Mouse (Mus musculus): ENCODE measurements around the gene Cxxc4.
"Not testable (repeated sequence)": the region's sequence is repeated elsewhere in the genome, so short reads cannot be mapped to it uniquely, and the experiment has no call there.

Gene Cxxc4

DNA sequence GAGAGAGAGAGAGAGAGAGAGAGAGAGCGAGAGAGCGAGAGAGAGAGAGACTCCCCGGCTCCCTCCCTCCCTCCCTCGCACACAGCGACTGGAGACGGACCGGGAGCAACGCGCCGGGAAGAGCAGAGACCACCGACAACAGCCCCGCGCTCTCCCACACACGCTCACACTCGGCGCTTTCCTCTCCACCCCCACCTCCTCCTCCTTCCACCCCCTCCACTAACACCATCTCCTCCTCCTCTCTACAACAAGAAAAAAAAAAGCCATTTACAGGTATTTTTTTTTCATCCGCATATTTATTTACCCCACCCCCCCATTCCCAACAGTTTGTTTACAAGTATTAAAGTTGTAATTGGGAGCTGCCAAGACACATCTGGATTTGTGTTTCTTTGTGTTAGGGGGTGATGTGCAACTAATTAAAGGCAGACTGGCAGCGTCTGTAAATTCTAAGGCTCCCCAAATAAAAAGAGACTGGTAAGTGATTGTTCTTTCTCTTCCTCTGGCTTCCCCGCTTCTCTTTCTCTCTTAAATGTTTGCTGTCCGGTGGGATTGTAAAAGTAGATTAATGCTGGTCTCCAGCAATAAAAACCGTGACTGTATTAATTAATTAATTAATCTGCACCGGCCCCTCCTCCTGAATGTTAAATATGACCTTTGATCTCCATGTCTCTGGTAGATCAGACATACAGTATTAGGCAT lies at the start of gene Cxxc4:
Cxxc4 (plus strand) TSS at position 71 of the 699 bp plus-strand sequence.
- no peak for DNase-seq (ENCODE audit: low spot score)

DNA sequence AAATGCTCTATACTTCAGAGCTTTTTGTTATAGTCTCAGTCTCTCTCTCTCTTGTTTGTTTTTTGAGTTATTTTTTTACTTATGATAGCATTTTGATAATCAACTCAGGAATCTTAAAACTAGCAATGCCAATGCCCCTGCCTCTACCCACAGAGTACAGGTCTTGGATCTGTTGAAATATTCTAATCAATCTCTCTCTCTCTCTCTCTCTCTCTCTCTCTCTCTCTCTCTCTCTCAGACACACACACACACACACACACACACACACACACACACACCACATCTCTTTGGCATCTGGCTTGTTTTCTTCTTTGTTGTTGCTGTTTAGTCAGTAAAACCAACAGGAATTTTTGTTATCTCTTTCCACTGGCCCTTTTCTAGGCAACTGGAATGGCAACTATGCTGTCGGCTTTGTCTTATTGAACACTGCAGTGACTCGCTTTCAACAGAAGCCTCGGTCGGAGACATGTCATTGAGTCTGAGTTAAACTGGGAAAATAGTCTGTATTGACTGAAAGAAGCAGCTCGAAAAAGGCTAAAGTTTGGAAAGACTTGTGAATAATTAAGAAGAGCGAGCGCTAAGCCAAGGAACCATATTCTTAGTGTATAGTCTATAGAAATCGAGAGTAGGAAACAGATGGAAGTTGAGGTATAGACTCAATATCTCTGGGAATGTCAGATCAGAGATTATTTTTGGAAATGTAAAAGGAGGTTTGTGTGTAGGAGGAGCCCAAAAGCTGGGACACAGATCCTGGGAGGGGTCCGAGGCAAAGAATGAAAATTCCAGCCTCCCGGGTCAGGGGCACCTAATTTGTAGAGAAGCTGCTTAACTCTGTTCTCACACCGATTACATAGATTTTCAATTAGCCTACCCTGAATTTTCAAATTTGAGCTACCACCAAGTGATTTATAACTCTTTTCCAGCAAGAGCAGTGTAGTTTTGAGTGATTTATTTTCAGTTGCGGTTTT lies 47.0 kb upstream of the Cxxc4 start:
- DNase-seq (ENCODE audit: low spot score): no peak

DNA sequence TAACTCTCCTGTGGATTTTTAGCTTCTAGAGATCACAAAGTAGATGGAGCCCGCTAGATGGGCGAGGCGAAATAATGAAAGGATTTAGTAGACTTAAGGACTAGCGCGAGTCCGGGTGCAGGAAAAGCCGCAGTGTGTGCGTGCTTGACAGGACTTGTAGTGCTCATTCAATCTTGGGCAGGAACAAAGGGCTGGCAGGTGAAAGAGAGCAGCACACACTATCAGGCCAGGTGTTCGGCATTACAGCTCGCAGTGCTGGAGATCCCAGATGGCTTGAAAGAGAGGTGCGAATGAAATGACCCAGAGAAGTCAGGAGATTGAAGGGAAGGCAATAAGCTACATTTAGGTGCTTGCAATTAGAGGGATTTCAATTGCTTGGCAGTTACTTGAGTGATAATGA lies 46.2 kb upstream of the Cxxc4 start:
- no peak for DNase-seq (ENCODE audit: low spot score)

DNA sequence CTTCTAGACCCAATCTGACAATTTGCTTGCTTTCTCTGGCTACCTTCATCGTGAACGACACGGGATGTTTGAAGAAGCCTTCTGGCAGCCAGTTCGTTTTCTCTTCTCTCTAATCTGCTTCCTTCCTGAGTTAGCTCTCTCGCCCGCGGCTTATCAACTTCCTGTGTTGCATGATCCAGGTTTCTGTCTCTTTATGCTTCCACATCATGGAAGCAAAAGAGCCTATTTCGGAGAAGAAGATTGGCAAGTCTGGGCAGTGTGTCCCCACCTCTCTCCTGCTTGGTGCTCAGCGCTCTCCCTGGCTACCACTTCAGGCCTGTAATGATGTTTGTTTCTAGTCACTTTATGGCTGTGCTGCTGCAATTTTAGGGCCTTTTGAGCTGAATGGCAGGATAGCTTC lies 36.4 kb upstream of the Cxxc4 start:
- DNase-seq (ENCODE audit: low spot score): no peak

DNA sequence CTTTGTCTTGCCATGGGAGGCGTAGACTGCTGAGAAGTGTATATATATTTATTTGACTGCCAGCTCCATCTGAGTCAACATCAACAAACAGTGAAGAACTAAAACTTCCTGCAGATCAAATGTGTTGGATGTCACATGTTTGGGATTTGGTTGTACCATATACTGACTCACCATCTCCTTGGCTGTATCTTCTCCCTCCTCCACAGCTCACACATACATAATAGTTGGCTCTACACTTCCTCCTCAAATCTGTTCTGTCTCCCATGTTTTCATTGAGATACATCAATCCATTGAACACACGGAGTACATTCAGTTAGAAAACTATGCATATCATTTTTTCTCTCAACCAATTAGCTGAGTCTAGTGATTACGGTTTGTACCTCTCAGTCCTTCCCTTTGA lies 29.7 kb upstream of the Cxxc4 start:
- DNase-seq (ENCODE audit: low spot score): no peak

DNA sequence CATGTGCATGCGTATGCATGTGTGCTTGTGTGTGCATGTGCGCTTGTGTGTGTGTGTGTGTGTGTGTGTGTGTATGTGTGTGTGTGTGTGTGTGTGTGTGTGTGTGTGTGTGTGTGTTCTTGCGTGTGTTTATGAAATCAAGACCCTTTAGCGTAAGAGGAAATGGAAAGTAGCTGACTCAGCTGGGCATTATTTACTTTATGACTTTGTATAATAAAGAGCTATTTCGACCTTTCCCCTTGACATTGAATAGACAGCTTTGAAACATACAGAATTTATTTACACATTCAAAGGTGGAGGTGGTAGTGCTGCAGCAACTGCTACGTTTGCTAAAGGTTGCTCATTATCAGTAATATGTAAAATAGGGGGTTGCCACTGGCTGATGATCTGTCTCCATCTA lies 25.3 kb upstream of the Cxxc4 start:
- no peak for DNase-seq (ENCODE audit: low spot score)

DNA sequence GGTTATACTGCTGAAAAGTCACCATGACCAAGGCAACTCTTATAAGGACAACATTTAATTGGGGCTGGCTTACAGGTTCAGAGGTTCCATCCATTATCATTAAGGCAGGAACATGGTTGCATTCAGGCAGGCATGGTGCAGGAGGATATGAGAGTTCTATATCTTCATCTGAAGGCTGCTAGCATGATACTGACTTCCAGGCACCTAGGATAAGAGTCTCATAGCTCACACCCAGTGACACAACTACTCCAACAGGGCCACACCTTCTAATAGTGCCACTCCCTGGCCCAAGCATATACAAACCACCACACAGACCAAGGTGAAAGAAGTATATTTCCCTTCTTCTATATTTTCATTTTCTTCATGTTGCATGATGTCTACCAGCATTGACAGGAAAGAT lies 16.4 kb upstream of the Cxxc4 start:
- not testable (repeated sequence) for DNase-seq (ENCODE audit: low spot score)

DNA sequence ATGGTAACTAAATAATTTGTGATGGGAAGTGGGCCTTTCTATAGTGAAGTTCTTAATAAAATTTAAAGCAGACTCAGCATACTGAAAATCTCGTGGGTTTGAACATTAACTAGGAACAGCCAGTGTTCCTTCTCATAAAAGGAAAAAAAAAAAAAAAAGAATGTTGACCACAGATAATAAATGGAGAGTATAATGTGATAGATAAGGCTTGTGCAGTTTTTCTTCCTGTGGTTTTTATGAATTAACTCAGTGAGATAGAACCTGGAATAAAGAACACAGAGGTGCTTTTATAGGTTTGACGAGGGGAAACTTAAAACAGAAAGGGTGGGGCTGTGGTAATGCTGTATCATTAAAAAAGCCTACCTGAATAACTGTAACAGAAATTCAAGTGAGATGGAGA lies 15.3 kb upstream of the Cxxc4 start:
- no peak for DNase-seq (ENCODE audit: low spot score)

DNA sequence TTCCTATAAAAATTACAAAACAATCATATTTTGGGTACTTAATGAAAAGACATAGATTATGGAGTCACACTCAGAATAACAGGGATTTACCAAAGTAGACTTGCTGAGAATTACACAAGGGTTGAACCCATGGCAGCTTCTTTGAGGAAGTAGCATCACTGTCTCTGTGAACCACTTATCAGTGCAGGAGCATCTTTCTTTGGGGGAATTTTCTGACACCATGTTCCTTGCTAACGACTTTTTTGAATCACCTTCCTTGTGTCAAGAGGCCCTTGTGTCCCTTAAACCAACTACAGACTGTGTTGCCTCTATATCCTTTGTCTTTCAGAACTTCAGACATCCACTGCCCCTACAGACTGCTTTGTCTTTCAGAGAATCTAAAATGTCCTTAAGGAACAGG lies 13.7 kb upstream of the Cxxc4 start:
- no peak for DNase-seq (ENCODE audit: low spot score)

DNA sequence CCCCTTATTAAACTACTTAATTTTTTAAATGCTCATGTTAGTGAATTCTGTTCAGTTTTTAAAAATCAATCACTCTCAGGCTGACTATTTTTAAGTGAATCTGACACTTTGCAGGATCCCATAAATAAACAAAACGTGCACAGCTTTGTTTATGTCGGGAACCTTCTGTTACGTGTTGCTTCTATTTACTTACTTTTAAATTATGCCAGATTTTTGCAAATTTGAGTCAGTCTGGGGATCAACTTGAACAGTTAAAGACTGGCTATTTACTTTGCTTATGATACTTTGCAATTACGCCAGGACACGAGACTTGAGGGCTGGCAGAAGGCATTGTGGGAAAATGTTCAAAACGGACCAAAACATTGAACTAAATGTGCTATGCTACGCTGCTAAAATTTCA lies 12.3 kb upstream of the Cxxc4 start:
- no peak for DNase-seq (ENCODE audit: low spot score)

DNA sequence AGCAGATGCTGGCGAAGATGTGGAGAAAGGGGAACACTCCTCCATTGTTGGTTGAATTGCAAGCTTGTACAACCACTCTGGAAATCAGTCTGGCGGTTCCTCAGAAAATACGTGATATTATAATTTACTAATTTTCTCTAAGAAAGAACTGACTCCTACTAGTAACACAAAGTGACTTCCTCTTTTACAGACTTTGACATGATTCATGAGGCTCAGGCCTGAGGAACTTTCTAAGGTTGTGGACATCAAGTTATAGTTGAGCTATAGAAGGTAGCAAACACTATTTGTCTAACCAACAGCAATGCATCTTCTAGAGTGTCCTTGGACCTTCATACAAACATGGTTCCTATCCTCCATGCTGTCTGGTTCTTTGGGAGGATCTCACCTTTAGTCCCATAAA lies 10.4 kb upstream of the Cxxc4 start:
- no peak for DNase-seq (ENCODE audit: low spot score)

DNA sequence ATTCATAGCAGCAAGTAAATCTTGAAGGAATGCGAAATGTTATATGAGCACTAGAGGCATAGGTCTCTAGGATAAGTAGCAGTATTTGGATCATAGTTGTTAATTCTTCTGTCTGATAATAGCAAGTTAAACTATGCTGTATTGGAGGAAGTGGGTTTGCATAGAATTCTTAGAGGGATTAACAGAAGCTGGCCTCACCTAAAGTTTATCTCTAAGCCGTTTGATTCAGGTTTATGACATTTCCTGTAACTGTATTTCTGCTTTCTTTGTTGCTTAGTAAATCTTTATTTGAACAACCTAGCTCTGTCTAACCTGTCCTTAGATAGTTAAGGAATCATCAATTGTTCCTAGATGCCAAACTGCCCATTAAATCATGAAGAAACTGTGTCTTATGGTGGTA lies 3.5 kb upstream of the Cxxc4 start:
- no peak for DNase-seq (ENCODE audit: low spot score)

DNA sequence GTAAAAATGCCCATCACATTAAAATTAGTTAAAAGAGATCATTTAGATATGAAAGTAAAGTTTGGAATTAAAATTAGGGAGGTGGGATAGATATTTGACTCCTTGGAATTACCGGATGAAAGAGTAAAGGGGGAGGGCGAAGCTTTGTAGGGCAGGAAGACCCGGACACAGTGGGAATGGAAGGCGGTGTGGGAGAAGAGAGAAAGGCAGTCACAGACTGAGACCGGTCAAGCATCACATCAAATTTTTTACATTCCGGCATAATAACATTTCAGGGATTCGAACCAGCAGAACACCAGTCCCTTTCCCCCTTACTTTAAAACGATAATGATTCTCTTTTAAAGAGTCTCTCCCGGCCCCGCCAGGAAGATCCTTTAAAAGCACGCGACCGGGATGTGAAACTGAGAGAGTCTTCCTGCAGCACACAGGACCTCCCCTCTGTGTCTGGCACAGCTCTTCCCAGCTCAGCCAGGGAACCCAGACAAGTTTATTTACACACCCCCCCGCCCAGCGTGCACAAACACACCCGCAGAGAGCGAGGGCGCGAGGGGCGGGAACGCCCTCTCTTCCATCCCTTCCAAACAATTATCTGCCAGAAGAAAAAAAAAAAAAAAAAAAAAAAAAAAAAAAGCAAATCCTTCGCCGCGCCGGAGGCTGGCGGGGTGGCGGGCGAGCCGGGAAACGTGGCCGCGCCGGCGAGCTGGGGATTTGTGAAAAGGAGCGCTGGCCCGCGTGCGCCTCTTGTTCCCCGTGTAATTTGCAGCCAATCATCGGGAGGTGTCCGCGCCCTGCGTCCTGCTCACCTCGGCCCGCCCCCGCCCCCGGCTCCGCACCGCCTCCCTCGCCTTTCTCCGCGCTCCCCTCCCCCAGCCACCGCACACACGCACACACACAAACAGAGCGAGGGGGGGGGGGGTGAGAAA lies 532 bp upstream of the Cxxc4 start:
- no peak for DNase-seq (ENCODE audit: low spot score)

DNA sequence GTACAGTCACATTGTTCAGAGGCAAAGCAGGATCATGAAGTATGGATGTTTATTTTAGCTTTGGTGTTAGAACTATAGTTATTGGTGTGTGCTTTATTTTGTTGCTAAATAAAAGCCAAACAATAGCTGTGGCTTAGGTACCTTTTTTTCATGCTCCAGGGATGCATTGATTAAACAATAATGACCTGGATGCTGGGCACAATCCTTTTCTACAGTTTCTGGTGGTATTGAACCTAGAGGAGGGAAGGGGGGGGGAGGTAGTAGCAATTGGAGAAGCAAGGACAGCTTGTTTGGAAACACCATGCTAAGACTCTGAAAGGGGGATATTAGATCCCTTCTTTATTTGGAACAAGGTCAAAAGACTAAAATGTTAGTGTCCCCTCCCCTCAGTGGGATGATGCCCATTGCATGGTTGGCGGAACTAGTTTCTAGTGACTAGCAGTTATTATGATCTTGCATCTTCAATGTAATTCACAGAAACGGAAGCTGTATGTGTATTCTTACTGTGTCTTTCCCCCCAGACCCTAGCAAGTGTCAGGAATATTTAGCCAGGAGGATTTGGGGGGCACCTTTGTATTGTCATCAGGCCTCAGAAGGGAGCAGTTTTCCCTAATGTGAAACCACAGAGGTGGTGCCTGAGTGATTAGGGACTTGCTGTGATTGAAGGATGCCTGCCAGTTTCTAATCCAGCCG lies 975 bp downstream of the Cxxc4 start:
- no peak for DNase-seq (ENCODE audit: low spot score)

DNA sequence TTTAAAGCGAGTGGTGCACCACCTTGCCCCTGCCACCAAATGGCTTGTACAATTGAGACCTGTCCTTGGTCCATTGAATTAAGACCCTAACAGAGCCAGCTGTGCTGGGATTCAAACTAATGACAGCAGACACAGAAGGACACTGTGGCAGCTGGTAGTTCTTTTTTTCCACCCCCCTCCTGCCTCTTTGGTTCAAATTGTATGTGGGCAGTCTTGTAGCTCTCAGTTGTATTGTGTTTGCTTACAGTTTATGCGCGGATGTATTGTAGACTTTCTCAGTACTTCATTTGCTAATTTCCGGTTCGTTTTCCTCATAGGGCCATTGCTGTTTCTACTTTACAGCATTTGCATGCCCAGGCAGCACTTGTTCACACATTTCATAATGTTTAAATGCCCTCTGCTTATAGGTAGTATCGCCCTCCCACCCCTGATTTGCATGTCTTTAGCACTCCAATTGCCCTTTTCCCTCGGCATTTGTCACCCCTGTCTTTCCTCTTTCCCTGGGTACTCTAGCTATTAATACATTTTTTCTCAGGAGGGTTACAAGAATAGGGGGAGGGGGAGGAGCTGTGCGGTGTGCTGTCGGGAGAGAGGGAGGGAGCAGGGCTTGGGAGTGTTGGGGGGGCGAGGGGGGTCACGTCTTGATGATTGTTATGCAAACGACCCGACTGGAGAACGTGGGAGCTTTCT lies 2.5 kb downstream of the Cxxc4 start:
- no peak for DNase-seq (ENCODE audit: low spot score)

DNA sequence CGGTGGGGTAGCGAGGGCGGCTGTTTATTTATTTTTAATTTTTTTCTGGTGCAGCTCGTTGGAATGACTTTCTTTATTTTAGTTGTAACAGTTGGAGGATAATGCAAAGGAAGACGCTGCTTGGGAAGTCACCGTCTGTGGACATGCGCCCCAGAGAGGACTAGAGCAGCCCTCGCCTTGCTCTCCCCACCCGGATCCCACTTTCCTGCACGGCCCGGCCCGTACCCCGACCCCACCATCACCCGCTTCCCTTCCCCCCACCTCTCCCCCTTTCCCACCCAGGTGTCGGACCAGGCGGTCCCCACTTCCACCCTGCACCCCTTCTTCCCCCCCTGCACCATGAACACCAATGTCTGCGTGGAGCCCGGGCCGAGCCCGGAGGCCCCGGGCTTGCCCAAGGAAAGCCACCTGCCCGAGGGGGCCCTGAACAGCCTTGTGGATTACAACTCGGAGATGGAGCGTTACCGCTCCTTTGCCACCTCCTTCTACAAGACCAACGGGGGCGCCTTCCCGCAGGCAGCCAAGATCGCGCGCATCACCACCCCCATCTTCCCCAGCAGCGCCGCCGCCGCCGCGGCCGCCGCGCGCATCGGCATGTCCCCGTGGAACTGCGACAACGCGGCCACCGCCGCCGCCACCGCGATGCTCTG lies 3.2 kb downstream of the Cxxc4 start:
- no peak for DNase-seq (ENCODE audit: low spot score)

DNA sequence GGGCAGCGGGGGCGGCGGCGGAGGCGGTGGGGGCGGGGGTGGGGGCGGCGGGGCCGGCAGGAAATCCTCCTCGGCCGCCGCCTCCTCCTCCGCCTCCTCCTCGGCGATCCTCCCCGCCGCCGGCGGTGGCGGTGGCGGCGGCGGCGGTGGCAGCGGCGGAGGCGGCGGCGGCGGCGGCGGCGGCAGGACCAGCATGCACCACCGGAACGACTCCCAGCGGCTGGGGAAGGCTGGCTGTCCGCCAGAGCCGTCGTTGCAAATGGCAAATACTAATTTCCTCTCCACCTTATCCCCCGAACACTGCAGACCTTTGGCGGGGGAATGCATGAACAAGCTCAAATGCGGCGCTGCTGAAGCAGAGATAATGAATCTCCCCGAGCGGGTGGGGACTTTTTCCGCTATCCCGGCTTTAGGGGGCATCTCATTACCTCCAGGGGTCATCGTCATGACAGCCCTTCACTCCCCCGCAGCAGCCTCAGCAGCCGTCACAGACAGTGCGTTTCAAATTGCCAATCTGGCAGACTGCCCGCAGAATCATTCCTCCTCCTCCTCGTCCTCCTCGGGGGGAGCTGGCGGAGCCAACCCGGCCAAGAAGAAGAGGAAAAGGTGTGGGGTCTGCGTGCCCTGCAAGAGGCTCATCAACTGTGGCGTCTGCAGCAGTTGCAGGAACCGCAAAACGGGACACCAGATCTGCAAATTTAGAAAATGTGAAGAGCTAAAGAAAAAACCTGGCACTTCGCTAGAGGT lies 3.9 kb downstream of the Cxxc4 start:
- DNase-seq (ENCODE audit: low spot score): no peak

DNA sequence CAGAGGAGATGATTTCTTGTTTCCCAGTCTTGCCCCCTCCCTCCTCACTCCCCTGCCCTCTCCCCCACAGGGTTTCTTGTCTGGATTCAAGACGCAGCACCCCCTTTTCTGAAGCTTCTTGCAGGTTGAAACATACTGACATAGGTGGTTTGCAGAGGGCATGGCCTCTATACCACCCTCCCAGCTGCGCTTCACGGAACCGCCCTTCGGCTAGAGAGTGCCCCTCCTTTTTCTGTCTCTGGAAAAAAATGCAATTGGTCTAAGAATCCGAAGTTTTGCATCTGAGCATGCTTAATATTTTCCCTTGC lies 4.4 kb downstream of the Cxxc4 start:
- DNase-seq (ENCODE audit: low spot score): no peak

DNA sequence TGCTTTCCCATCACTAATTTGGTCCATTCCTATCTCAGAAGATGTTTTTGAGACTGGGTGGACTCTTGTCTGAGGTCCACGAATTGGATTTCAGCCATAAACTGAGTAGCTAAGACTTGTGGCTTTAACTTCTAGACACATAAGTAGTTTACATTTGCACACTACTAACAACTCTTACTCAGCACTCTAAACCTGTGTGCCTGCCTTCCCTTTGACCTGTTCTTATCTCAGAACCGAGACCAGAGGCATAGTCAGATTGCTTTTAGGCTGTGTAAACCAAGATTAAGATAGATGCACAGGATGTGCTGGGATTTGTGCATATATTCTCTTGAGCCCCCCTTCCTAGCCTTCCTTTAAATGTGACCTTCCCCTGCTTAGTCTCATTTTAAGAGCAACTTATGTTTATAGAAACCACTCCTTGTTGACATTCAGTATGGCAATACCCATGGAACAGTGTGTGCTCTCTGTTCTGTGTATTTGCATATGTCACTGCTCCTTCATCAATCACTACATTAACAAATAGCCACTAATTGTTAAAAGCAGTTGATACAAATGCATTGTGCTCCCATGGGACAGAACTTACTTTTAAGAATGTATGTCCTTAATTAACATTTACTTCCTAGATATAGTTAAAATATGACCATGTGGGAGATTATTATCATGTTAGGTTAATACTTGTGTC lies 7.0 kb downstream of the Cxxc4 start:
- no peak for DNase-seq (ENCODE audit: low spot score)

DNA sequence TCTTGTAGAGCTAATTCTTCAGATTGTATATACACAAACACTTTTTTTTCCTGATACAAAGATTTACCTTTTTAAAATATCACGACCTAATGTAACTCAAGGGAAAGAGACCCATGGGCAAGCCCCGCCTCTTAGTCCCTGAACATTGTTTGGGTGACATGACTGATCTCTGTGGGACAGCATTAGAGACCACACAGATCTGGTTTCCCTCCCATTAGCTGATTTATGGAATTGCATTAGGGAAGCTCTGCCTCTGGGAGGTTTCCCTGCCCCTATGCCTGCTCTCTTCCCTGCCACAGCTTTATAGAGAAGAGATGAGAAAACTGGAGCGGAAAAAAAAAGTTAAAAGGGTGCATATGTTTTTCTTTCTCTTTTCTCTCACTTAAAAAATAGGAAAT lies 7.6 kb downstream of the Cxxc4 start:
- DNase-seq (ENCODE audit: low spot score): no peak

All from T-cell, adult 2 months (primary cell).